1 mouse cellular context compared by ENCODE assay signal in genomic region chr5:137882922-137883321, GRCm38 (mm10).
TF ChIP-seq lines count a peak whose summit lies in the region.

No protein-coding gene starts in this region.

TF ChIP-seq in MEL, 35 proteins besides CTCF, POLR2A, EP300 and RAD21:
- TF ChIP-seq MYC (IDR thresholded peaks at IDR 0.05; ENCODE audit: low read depth, low read length) (peak; percentile 56; the same call in 1 of the 2 replicates), USF1 (IDR thresholded peaks at IDR 0.05; ENCODE audit: low read depth, low read length) (no peak)
